ENCODE assay signal across 12 mouse cellular contexts in the genomic region with DNA sequence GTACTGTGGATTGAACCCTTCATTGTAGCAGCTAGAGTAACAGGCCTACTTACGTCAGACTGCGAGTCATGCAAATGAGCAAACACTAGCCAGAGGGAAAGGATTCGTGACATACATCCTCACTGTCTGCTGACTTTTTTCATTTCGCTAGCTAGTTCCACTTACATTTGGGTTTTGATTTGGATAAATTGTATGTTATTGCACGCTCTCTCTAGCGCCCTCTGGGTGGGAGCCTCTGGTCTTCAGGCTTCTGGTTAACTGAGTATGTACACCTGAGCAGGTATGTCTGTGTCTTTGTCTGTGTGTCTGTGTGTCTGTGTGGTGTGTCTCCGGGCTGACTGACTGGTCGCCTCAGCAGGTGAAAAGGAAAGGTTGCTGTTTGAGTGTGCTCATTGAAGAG. TPM values are rescaled to one million over a fixed set of nuclear protein-coding genes. Genes with fewer than 3 reads are reported as not detected.
DNase-seq lines count a peak whose midpoint lies in the region; ATAC-seq and TF ChIP-seq lines count a peak whose summit lies in the region.
"Had no signal": no experiment of that assay in that cellular context is flagged by ENCODE, and none has a peak within 500 bp of the region (broad histone marks: within the 10 kb centered on the region; RNA-seq: fewer than 3 reads in every experiment).

No protein-coding gene starts in this region.

- TF ChIP-seq CTCF in cortical plate, adult 2 months (IDR thresholded peaks at IDR 0.05; ENCODE audit: extremely low read depth, insufficient read depth, low read length), result peak; percentile 36; the same call in 1 of the 2 replicates

- no peaks in the 10 kb centered on the region for H3K4me1 ChIP-seq in forebrain, embryonic 14.5 days (ENCODE audit: control insufficient read depth, insufficient read depth, low read length)
- no peaks in the 10 kb centered on the region for H3K4me1 ChIP-seq in forebrain, embryonic 11.5 days (replicated peaks; ENCODE audit: control insufficient read depth, insufficient read depth, low read length)
- H3K4me1 ChIP-seq in liver, embryonic 12.5 days, result no peaks in the 10 kb centered on the region
- no peaks in the 10 kb centered on the region for H3K4me1 ChIP-seq in cortical plate, adult 2 months (ENCODE audit: control insufficient read depth, insufficient read depth, low read length)
- H3K4me1 ChIP-seq: embryonic facial prominence, embryonic 12.5 days; hindbrain, embryonic 15.5 days; limb, embryonic 13.5 days; neural tube, embryonic 15.5 days had no signal

- 78% methylated on average over 8 of the region's 8 CpGs for WGBS in forebrain, embryonic 14.5 days
- WGBS in forebrain, embryonic 11.5 days, result 78% methylated on average over 8 of the region's 8 CpGs
- 68% methylated on average over 8 of the region's 8 CpGs for WGBS in liver, embryonic 12.5 days (ENCODE audit: insufficient replicate concordance)

- H3K27me3 ChIP-seq in forebrain, embryonic 14.5 days (replicated peaks; ENCODE audit: control insufficient read depth, insufficient read depth, low read length), result no peaks in the 10 kb centered on the region
- H3K27me3 ChIP-seq in forebrain, embryonic 11.5 days (ENCODE audit: control insufficient read depth, insufficient read depth, low read length), result no peaks in the 10 kb centered on the region
- H3K27me3 ChIP-seq in liver, embryonic 12.5 days (replicated peaks), result no peaks in the 10 kb centered on the region
- H3K27me3 ChIP-seq: embryonic facial prominence, embryonic 12.5 days; hindbrain, embryonic 15.5 days; limb, embryonic 13.5 days; neural tube, embryonic 15.5 days had no signal

- H3K36me3 ChIP-seq in forebrain, embryonic 14.5 days (ENCODE audit: control insufficient read depth, insufficient read depth, low read length), result 0 out of 2 replicates have a peak, but pooled peaks cover 6% of the 10 kb centered on the region
- H3K36me3 ChIP-seq in forebrain, embryonic 11.5 days (ENCODE audit: control insufficient read depth, insufficient read depth, low read length), result no peaks in the 10 kb centered on the region
- H3K36me3 ChIP-seq in liver, embryonic 12.5 days, result peaks cover 22% of the 10 kb centered on the region
- H3K36me3 ChIP-seq: hindbrain, embryonic 15.5 days had no signal

- H3K27ac ChIP-seq in forebrain, embryonic 14.5 days (ENCODE audit: low read depth, low read length), result no peak overlapping the region
- H3K27ac ChIP-seq in forebrain, embryonic 11.5 days (ENCODE audit: low read depth, low read length), result no peak overlapping the region
- no peak overlapping the region for H3K27ac ChIP-seq in liver, embryonic 12.5 days
- no peak overlapping the region for H3K27ac ChIP-seq in cortical plate, adult 2 months (ENCODE audit: insufficient read depth, low read length)
- H3K27ac ChIP-seq: embryonic facial prominence, embryonic 12.5 days; hindbrain, embryonic 15.5 days; limb, embryonic 13.5 days; neural tube, embryonic 15.5 days had no signal

- H3K4me2 ChIP-seq in forebrain, embryonic 14.5 days (ENCODE audit: low read length), result no peak overlapping the region
- no peak overlapping the region for H3K4me2 ChIP-seq in forebrain, embryonic 11.5 days (ENCODE audit: low read depth, low read length, severe bottlenecking)
- no peak overlapping the region for H3K4me2 ChIP-seq in liver, embryonic 12.5 days
- H3K4me2 ChIP-seq: embryonic facial prominence, embryonic 12.5 days; hindbrain, embryonic 15.5 days; limb, embryonic 13.5 days; neural tube, embryonic 15.5 days had no signal

- peak; percentile 30 for DNase-seq in forebrain, embryonic 14.5 days (ENCODE audit: low spot score)
- no peak for DNase-seq in forebrain, embryonic 11.5 days (ENCODE audit: low spot score)
- DNase-seq in liver (peak; percentile 17), A20 (ENCODE audit: low read depth, low spot score) (peak; percentile 26)
- no peak for DNase-seq in right cerebral cortex, adult 18-20 months

- H3K9ac ChIP-seq in forebrain, embryonic 14.5 days (ENCODE audit: low read length), result no peak overlapping the region
- H3K9ac ChIP-seq in forebrain, embryonic 11.5 days (ENCODE audit: low read length), result no peak overlapping the region
- H3K9ac ChIP-seq in liver, embryonic 12.5 days, result no peak overlapping the region
- H3K9ac ChIP-seq: embryonic facial prominence, embryonic 12.5 days; hindbrain, embryonic 15.5 days; limb, embryonic 13.5 days; neural tube, embryonic 15.5 days had no signal

- ATAC-seq in forebrain, embryonic 14.5 days, result no peak
- ATAC-seq in forebrain, embryonic 11.5 days (replicated peaks; ENCODE audit: low FRiP score), result no peak
- ATAC-seq in liver, embryonic 12.5 days, result no peak
- ATAC-seq in erythroid progenitor cell, adult 5-6 weeks (replicated peaks; ENCODE audit: low FRiP score, poor library complexity, severe bottlenecking), result no peak

- no peaks in the 10 kb centered on the region for H3K9me3 ChIP-seq in forebrain, embryonic 14.5 days (replicated peaks; ENCODE audit: control insufficient read depth, low read length)
- H3K9me3 ChIP-seq in forebrain, embryonic 11.5 days (ENCODE audit: control insufficient read depth, low read length), result no peaks in the 10 kb centered on the region
- no peaks in the 10 kb centered on the region for H3K9me3 ChIP-seq in liver, embryonic 12.5 days (replicated peaks)
- H3K9me3 ChIP-seq: embryonic facial prominence, embryonic 12.5 days; hindbrain, embryonic 15.5 days; limb, embryonic 13.5 days; neural tube, embryonic 15.5 days had no signal

- H3K4me3 ChIP-seq in forebrain, embryonic 14.5 days (ENCODE audit: low read depth, low read length), result no peak overlapping the region
- H3K4me3 ChIP-seq in forebrain, embryonic 11.5 days (ENCODE audit: low read depth, low read length), result no peak overlapping the region
- no peak overlapping the region for H3K4me3 ChIP-seq in liver, embryonic 12.5 days
- no peak overlapping the region for H3K4me3 ChIP-seq in cortical plate, adult 2 months (ENCODE audit: insufficient read depth, low read length)
- H3K4me3 ChIP-seq: embryonic facial prominence, embryonic 12.5 days; hindbrain, embryonic 15.5 days; limb, embryonic 13.5 days; neural tube, embryonic 15.5 days had no signal

- TF ChIP-seq POLR2A in cortical plate, adult 2 months (IDR thresholded peaks at IDR 0.05; ENCODE audit: extremely low read depth, insufficient read depth, low read length), result no peak

RNA-seq across cellular contexts. Expression of gene Actr10, which starts 40.2 kb away (rescaled TPM):
- 335 and 376 TPM in 2 replicates for polyA plus RNA-seq in forebrain, embryonic 14.5 days (2014; fragmentation: Nextera tagmentation; extraction: Ambion mirVana)
- 251 and 261 TPM in 2 replicates for polyA plus RNA-seq in forebrain, embryonic 11.5 days (2014; fragmentation: Nextera tagmentation; extraction: Ambion mirVana)
- polyA plus RNA-seq in liver, embryonic 12.5 days (2016; fragmentation: Nextera tagmentation; extraction: Ambion mirVana), result 130 and 134 TPM in 2 replicates
- polyA plus RNA-seq in cortical plate, adult 2 months (2012; rRNA removed), result 82.0 and 82.2 TPM in 2 replicates
- total RNA-seq in erythroid progenitor cell, adult 5-6 weeks (2015; ENCODE audit: low replicate concordance), result 47.2 and 48.6 TPM in 2 replicates
- total RNA-seq in erythroid progenitor cell, adult 5-6 weeks (2017; ENCODE audit: low replicate concordance), result 11.7 and 11.9 TPM in 2 replicates

Comparison
In these comparisons a context has a peak if more than half of its experiments do, and no peak if none do; other contexts are left out.
1. DNase-seq: peak in forebrain, embryonic 14.5 days (single experiment), liver (single experiment) and A20 (single experiment); none in forebrain, embryonic 11.5 days (single experiment) and right cerebral cortex, adult 18-20 months (single experiment).